Mouse (Mus musculus): ENCODE data around the gene Gm10642.

GRCm38 (mm10) chr9:70611026-70611673 lies 44.9 kb upstream of the Gm10642 start:
- TF ChIP-seq CTCF (IDR thresholded peaks at IDR 0.05; ENCODE audit: low read depth) (no peak), EP300 (IDR thresholded peaks at IDR 0.05; ENCODE audit: low read depth) (no peak)

Data from liver, postnatal 0 days (tissue).